Mouse (Mus musculus) heart, postnatal 0 days (tissue): ENCODE measurements around the gene Gm42372.

Experiments
- CTCF ChIP-seq: IDR thresholded peaks from 2 replicates; pipeline ENCODE4 v1.5.1; 2016; ENCODE audit warnings: antibody characterized with exemption, control low read depth, low read depth
- EP300 ChIP-seq: IDR thresholded peaks from 2 replicates; pipeline ENCODE4 v1.6.1; 2016; ENCODE audit warnings: antibody characterized with exemption, low read depth

GRCm38 (mm10) chr7:16944061-16944807 lies 38.7 kb upstream of the Gm42372 start, which contains the start of gene Pnmal2:
- TF ChIP-seq CTCF: no peak
- TF ChIP-seq EP300: no peak
